Mouse (Mus musculus) frontal cortex, postnatal 10 days (tissue): ENCODE data around the gene Iqschfp.

Source experiments
- DNase-seq, 2 experiments: peaks; one replicate each; pipeline ENCODE4 v3.0.0; 2022; ENCODE audit warnings: low spot score in 2 of 2, mixed read lengths in 1 of 2

The Iqschfp gene

GRCm38 (mm10) chr3:68203934-68204467, 312.0 kb downstream of the Iqschfp start:
- no peak for DNase-seq

GRCm38 (mm10) chr3:68210422-68210821, 318.4 kb downstream of the Iqschfp start:
- DNase-seq, result no peak

DNA sequence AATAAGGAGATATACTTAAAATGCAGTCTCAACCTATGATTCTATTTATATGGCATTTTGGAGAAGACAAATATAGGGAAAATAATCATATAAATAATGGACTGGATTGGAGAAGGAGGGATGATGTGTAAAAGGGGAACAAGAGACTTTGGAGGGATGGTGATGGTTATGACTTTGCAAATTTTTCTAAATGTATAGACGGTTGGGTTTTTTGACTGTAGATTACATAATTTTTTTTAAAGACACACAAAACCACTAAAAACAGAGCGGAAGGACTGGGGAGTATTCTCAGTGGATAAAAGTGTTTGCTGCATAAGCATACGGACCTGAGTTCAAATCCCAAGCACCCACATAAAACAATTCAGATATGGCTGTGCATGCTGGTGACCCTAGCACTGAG, 329.4 kb downstream of the Iqschfp start:
- no peak for DNase-seq

GRCm38 (mm10) chr3:68239887-68240286, 347.9 kb downstream of the Iqschfp start:
- no peak for DNase-seq

DNA sequence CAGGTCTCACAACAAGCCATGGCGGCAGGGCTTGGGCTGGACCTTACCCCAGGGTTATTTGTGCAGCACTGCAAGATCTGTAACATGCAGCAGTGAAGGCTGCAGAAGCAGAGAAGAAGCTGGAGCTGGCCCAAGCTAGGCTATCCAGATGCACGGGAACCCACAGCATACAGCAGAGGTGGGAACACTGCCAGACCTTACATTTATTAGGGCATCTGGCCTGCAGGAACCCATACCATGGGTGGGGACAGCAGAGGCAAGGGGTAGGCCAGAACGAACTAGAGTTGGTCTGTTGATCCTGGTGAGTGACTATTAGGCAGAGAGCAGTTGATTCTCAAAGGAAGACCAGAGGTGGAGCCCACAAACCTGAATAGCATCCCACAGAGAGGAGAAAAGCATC, 351.2 kb downstream of the Iqschfp start:
- no peak for DNase-seq

DNA sequence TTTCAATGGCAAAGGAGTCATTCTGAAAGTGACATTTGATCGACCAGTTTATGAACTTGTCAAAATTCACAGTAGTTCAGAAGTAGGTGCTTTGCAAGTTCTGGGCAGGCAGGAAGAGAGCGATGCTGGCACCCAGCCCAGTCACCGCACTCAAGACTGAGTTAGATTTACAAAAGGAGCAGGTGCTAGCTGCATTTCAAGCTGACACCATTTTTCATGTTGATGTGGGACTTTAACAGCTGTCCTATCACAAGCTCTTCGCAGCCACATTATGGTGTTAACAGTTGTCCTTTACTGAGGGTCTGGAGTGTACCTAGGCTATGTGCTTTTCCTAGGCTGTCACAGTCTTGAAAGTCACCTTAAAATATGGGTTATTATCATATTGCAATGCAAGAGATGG, 354.1 kb downstream of the Iqschfp start:
- no peak for DNase-seq

DNA sequence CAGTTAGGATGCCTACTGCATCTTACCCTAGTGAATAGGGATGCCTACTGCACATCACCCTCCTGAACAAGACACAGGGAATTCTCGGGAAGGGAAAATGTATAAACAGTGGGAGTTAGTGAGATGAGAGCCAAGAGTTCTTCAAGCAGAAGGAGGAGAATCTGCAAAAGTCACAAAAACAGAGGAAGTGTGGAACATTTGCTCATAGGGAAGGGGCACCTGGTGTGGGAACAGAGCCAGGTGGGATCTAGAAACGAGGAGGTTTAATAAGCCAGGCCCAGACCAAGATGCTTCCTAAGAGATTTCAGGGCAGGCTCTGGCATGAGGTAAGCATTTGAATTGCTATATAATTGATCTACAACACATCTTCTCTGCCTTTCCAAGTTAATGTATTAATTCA, 358.6 kb downstream of the Iqschfp start:
- DNase-seq, result no peak

GRCm38 (mm10) chr3:68252335-68252734, 360.3 kb downstream of the Iqschfp start:
- no peak for DNase-seq

DNA sequence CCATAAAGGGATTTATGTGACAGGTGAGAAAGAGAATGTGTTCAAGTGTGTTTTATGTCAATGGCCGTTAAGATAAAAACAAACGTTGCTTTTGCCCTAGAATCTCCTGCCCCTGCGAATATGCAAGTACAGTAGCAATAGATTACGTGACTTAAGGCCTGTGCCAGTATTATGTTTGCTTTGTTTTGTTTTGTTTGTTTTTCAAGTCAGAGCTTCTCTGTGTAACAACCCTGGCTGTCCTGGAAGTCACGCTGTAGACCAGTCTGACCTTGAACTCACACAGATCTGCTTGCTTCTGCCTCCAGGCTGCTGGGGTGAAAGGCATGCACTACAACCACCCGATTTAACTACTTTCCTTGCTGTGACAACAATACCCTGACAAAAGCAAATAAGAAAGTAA, 370.3 kb downstream of the Iqschfp start:
- DNase-seq, result no peak

DNA sequence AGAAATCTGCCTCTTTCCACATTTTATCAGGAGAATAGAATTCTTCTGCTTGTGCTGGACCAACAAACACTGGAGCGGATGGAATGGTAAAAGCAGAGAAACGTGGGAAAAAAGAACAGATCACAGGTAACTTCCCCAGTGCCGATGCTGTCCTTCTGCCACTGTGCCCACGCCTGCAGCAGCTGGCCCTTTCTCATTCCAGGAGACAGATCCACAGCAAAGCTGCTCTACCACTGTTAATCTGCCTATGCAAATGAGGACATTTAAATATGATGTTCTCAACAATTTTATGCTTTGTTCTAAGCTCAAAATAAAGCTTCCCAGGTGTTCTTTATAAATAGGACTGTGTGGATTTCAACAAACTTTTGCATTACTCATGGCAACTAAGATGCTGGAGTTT, 375.9 kb downstream of the Iqschfp start:
- DNase-seq, result no peak

GRCm38 (mm10) chr3:68269251-68269650, 377.2 kb downstream of the Iqschfp start:
- no peak for DNase-seq

DNA sequence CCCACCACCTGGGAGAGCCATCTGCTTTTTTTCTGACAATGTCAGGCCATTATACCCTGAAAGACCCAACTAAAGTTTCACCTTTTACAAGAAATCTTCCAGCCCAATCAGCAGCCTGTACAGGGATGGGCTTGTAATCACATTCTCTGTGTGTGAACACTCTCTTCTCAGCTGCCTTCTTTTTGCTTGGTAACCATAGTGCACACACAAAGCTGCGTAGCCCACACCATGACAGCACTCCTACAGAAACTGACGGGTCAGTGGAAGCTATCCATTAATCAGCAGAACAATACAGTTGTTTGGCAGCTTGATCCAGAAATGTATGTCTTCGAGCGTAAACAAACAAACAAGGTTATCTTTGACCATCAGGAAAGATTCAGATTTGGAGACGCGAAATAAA, 378.2 kb downstream of the Iqschfp start:
- DNase-seq, result no peak

GRCm38 (mm10) chr3:68271457-68271856, 379.4 kb downstream of the Iqschfp start:
- DNase-seq, result no peak

DNA sequence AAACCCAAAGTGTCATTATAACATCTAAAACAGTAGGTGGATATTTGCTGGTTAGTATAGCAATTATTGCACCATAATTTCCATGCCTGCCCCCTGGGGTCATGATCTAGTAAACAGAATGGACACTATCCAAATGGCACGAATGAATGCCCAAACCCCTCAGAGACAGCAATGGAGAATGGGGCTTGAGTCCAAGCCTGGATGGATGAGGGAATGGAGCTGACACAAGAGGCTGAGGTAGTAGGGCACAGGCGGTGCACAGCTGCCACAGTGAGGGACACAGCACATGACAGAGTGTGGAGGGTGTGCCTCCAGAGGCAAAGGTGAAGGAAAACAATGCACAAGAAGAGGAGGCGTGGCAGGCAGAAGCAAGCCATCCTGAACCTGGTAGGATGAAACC, 379.8 kb downstream of the Iqschfp start:
- no peak for DNase-seq

DNA sequence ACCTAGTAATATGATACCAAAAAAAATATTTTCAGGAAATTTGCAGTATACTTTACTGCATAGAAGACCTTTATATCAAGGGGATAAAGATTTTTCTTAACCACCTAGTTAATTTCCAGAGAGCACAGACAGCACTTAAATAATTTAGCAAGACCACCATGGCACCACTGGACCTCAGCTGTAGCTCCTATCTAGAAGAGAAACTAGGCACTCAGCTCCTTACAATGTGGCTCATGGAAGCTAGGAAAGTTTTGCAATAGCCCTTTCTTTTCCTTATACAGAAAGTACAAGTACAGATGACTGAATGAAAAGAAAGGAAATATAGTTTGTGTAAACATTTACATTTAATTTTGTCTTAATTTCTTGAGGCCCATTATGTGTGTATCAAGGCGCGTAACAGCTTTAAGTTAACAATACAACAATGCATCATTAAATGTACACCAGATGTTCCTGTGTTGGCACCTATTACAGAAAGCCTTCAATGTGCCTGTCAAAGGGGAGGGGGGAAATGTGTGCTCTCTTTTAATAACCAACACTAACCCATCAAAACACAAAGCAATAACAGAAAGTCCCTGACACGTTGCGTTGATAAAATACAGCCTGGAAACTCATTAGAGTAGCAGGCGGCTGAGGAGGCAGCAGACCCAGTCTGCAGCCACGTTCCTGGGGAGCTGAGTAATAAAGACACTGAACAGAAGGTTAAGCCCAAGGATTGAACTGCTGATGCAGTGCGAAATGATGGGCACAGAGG, 391.0 kb downstream of the Iqschfp start:
- DNase-seq, result no peak

- DNase-seq, result no peak
Measured at GRCm38 (mm10) chr3:68283595-68283991, 391.6 kb downstream of the Iqschfp start.

DNA sequence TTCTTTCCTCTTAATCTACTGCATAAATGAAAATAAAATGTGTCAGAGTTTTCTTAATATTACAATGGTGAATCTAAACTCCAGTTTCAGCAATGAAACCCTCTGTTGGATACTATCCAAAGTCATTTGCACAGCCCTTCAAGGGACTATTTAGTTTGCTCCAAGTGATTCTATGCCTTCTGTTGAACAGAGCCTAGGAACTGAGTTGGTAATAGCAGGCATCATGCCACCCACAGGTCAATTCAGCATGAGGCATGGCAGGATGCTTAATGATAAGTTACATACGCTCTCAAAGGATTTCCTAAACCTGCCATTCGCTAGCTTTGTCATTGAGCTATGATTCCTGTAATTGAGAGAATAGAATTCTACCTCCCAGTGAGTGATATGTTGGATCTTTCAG, 392.5 kb downstream of the Iqschfp start:
- DNase-seq, result no peak

GRCm38 (mm10) chr3:68296752-68297151, 404.7 kb downstream of the Iqschfp start:
- DNase-seq, result no peak

- no peak for DNase-seq
Measured at GRCm38 (mm10) chr3:68305647-68306046, 413.6 kb downstream of the Iqschfp start.

- no peak for DNase-seq
Measured at GRCm38 (mm10) chr3:68306726-68307125, 414.7 kb downstream of the Iqschfp start.

- DNase-seq, result no peak
Measured at GRCm38 (mm10) chr3:68325575-68325974, 433.5 kb downstream of the Iqschfp start.

DNA sequence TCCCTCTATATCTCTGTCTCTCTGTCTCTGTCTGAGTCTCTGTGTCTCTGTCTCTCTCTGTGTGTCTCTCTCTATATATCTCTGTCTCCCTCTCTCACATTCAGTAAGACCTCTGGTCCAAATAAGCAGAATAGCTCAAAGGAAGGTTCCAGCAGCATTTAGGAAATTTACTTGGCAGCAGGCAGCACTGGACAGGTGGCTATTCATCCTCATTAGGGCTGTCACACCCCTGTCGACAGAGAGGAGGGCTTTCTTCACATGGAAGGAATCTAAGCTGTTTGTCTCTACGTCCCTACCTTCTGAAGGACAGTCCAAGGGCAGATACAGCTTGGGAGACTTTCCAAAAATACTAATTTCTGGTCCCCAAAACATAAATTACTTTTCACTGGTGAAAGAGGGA, 440.5 kb downstream of the Iqschfp start:
- DNase-seq, result no peak

DNA sequence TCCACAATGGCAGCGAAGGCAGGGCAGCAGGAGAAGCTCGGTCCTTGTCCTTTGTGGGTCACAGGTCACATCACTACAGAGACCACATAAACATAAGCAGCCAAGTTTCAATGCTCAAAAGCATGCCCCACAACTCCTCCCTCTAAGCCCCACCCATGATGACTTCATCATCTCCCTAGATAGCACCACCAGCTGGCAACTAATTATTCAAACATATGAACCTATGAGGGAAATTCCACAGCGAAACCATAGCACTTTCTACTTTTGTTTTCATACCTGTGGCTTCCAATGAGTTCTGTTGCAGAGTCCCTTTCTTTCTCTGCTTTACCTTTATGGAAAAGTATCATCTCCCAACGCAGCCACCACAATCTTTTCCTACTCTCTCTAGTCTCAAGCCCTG, 443.5 kb downstream of the Iqschfp start:
- no peak for DNase-seq

- no peak for DNase-seq
Measured at GRCm38 (mm10) chr3:68350624-68351023, 458.6 kb downstream of the Iqschfp start.
